Mouse (Mus musculus) midbrain, postnatal 0 days (tissue): ENCODE measurements around the gene Susd6. TPM values are rescaled to one million over a fixed set of nuclear protein-coding genes. Genes with fewer than 3 reads are reported as not detected.

Experiments
- ATAC-seq: fragments of 200-750 bp; cut with Nextera tagmentation; 2 replicates; pipeline ENCODE4 v1.8.0; 2017; ENCODE audit warnings: moderate number of reproducible peaks, mild to moderate bottlenecking, moderate TSS enrichment, moderate library complexity; ENCODE audit not compliant: low FRiP score
- DNase-seq: peaks from one replicate; pipeline ENCODE4 v3.0.0-alpha.2; 2015; ENCODE audit warnings: low spot score
- H3K27ac ChIP-seq: fragments of 300-500 bp; sonication (generic); 2 replicates; pipeline ENCODE4 v1.5.1; 2014; ENCODE audit warnings: low read depth, mild to moderate bottlenecking, low read length, mixed read lengths
- H3K27me3 ChIP-seq: fragments of 300-500 bp; sonication (generic); 2 replicates; pipeline ENCODE4 v1.6.1; 2014; ENCODE audit warnings: low read length, control low read depth, mixed read lengths; ENCODE audit not compliant: insufficient read depth
- H3K36me3 ChIP-seq: fragments of 300-500 bp; sonication (generic); 2 replicates; pipeline ENCODE4 v1.6.1; 2014; ENCODE audit warnings: low read length, control low read depth, mixed read lengths; ENCODE audit not compliant: insufficient read depth
- H3K4me1 ChIP-seq: fragments of 300-500 bp; sonication (generic); 2 replicates; pipeline ENCODE4 v1.6.1; 2014; ENCODE audit warnings: mild to moderate bottlenecking, control low read depth, antibody characterized with exemption, low read length, mixed read lengths; ENCODE audit not compliant: insufficient read depth
- H3K4me2 ChIP-seq: fragments of 300-500 bp; sonication (generic); 2 replicates; pipeline ENCODE4 v1.6.1; 2014; ENCODE audit warnings: low read depth, mild to moderate bottlenecking, low read length, mixed read lengths; ENCODE audit not compliant: poor library complexity, severe bottlenecking
- H3K4me3 ChIP-seq: fragments of 300-500 bp; sonication (generic); 2 replicates; pipeline ENCODE4 v1.5.1; 2014; ENCODE audit warnings: low read depth, mild to moderate bottlenecking, low read length, moderate library complexity
- H3K9ac ChIP-seq: fragments of 300-500 bp; sonication (generic); replicated peaks from 2 replicates; pipeline ENCODE4 v1.6.1; 2014; ENCODE audit warnings: mild to moderate bottlenecking, low read length, moderate library complexity, mixed read lengths; ENCODE audit not compliant: poor library complexity, severe bottlenecking
- H3K9me3 ChIP-seq: fragments of 300-500 bp; sonication (generic); 2 replicates; pipeline ENCODE4 v1.6.1; 2016; ENCODE audit warnings: low read length, control low read depth
- CTCF ChIP-seq: IDR thresholded peaks from 2 replicates; pipeline ENCODE4 v1.5.1; 2016; ENCODE audit warnings: antibody characterized with exemption, mild to moderate bottlenecking
- WGBS: fragments of 180-500 bp; shearing (Covaris S2); extraction: QIAGEN DNeasy Blood & Tissue Kit; methylation state at CpG from one replicate; pipeline ENCODE4 v1.1.7; 2014; 5-methylcytosine and 5-hydroxymethylcytosine counted together
- polyA plus RNA-seq: library from polyadenylated mRNA; unstranded; fragments of >200 nt; fragmentation: Nextera tagmentation; extraction: Ambion mirVana; gene quantifications from 2 replicates; pipeline ENCODE4 v1.2.1, GENCODE M21; 2015
- total RNA-seq: library from RNA; depleted of rRNA; stranded (reverse); fragments of >200 nt; gene quantifications from 2 replicates; pipeline ENCODE4 v1.2.3, GENCODE M21; 2014

Gene Susd6
- total and polyA plus RNA-seq, 2 experiments from 2014 or later: 7.4 to 17.3 TPM

DNA sequence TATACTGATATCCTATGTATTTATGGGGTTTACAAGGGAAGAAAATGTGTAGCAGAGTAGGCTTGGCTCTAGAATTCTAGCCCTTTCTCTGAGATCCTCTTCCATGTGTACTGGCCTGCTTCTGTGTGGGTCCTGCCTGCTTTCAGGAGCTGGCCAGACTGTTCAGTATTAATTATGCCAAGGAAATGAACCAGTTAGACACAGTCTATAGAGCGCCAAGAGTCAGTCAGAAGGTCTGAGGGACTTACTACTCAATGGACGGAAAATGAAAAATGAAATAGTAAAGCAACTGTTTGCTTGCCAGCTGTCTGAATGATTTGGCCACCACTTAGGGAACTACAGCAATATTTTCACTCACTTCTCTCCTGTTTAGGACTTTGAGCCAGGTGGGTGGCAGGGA lies 75.7 kb downstream of the Susd6 start:
- Histone ChIP-seq H3K4me3 (no peak overlapping the region), H3K27ac (no peak overlapping the region)
- peak; percentile 50 for DNase-seq

DNA sequence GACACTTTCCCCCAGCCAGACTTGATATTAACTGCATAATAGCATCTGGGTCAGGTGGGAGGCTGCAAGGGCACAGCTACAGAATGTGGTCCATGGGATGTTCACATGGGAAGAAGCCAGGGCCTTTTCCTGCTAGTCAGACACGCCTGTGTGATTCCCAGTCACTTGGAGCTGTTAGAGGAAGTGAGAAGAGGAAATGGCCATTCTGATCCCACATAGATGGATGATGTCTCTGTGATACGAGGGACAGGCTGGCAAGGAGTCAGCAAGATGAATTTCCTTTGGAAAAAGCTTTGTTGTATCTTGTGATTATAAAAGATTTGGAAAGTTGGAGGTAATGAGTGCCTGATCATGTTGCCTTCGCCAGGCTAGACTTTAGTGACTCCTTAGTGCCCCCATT lies 76.8 kb downstream of the Susd6 start:
- no peak overlapping the region for H3K4me3 ChIP-seq
- no peak overlapping the region for H3K27ac ChIP-seq
- ATAC-seq: no peak
- DNase-seq: no peak
- H3K9me3 ChIP-seq: no peaks in the 10 kb centered on the region
- 86% methylated on average over 3 of the region's 3 CpGs for WGBS
- no peaks in the 10 kb centered on the region for H3K27me3 ChIP-seq
- H3K9ac ChIP-seq: no peak overlapping the region
- peaks cover 6% of the 10 kb centered on the region for H3K36me3 ChIP-seq
- H3K4me2 ChIP-seq: no peak overlapping the region
- no peak for TF ChIP-seq CTCF
- H3K4me1 ChIP-seq: peaks cover 3% of the 10 kb centered on the region; the same call in 1 of the 2 replicates

More for the DNA sequence above, 75.7 kb downstream of the Susd6 start:
- peaks cover 3% of the 10 kb centered on the region; the same call in 1 of the 2 replicates for H3K4me1 ChIP-seq
- H3K9ac ChIP-seq: no peak overlapping the region
- H3K36me3 ChIP-seq: peaks cover 6% of the 10 kb centered on the region
- WGBS: 90% methylated on average over 2 of the region's 2 CpGs
- no peak for TF ChIP-seq CTCF
- H3K4me2 ChIP-seq: no peak overlapping the region
- H3K27me3 ChIP-seq: no peaks in the 10 kb centered on the region
- no peak for ATAC-seq
- H3K9me3 ChIP-seq: no peaks in the 10 kb centered on the region

DNA sequence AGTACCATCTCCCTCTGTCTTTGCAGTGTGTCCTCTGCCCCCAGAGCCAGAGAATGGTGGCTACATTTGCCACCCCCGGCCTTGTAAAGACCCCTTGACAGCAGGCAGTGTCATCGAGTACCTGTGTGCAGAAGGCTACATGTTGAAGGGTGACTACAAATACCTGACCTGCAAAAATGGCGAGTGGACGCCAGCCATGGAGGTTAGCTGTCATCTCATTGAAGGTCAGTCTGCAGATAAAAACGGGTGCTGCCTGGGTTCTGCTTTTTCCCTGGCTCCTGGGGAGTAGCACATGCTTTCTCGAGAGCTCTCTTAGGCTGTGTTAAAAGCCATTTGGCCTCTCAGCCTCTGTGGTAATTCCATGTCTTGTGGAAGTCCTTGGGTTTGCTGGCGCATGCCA lies 78.1 kb downstream of the Susd6 start:
- Histone ChIP-seq H3K36me3 (peaks cover 6% of the 10 kb centered on the region), H3K27ac (no peak overlapping the region), H3K4me2 (no peak overlapping the region), H3K9ac (no peak overlapping the region), H3K9me3 (no peaks in the 10 kb centered on the region), H3K27me3 (no peaks in the 10 kb centered on the region), H3K4me3 (no peak overlapping the region), H3K4me1 (peaks cover under 1% of the 10 kb centered on the region; the same call in 1 of the 2 replicates)
- TF ChIP-seq CTCF: no peak
- 89% methylated on average over 7 of the region's 7 CpGs for WGBS
- ATAC-seq (no peak), DNase-seq (no peak)

DNA sequence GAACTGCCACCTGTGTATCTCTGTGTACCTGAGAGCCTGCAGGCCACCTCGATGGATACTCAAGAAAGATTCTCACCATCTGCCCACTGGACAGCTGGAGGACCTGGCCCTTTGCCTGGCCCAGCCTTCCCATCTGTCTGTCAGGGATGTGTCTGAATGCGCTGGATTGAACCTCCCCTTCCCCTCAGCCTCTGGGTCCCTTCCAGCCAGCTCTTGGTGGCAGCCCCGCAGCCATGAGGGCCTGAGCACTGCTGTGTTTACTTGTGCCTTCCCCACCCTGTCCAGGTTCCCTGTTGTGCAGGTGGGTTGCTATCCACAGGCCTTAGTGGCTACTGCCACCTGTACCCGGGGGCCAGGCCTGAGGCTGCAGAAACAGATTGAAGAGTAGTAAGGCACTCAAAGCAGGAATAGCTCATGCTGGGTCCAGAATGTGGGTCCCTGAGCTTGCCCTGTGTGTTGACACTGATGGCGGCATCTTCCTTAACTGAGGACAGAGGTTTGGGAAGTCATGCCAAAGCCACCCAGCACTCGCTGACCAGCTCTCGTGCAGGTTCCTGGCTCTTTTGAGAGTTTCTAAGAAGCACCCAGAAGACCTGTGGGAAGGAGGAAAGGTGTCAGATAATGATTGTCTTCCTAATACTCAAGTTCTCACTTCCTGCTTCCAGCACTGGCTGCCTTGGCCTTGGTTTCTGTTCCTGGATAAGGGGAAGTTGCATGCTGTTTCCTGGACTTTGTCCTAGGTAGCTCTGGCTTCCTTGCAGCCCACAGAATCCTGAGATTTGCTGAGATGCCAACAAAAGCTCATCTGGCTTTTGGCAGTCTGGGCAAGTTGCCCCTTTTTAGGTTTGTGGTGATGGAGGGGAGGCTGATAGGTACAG lies 87.1 kb downstream of the Susd6 start:
- Histone ChIP-seq H3K27me3 (no peaks in the 10 kb centered on the region), H3K4me3 (no peak overlapping the region), H3K4me2 (no peak overlapping the region), H3K9me3 (no peaks in the 10 kb centered on the region), H3K36me3 (peaks cover 18% of the 10 kb centered on the region), H3K4me1 (no peaks in the 10 kb centered on the region), H3K27ac (no peak overlapping the region), H3K9ac (no peak overlapping the region)
- 85% methylated on average over 7 of the region's 7 CpGs for WGBS
- TF ChIP-seq CTCF: no peak
- ATAC-seq: no peak
- peak; percentile 47 for DNase-seq

DNA sequence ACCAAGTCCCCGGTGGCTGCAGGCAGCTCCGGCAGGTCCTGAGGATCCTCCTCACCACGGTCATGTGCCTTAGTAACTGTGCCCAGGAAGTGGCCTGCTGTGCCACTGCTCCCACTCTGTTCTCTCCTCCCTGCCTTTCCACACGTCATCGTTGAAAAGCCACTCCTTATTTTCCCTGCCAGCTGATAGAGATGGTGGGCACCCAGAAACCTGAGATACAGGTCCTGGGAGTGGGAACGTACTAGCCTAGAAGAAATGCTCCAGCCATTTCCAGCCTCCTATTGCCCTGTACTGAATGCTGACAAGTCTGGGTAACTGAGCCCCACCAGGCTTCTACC lies 87.8 kb downstream of the Susd6 start:
- Histone ChIP-seq H3K9me3 (no peaks in the 10 kb centered on the region), H3K36me3 (peaks cover 18% of the 10 kb centered on the region), H3K4me1 (no peaks in the 10 kb centered on the region), H3K4me3 (no peak overlapping the region), H3K27me3 (no peaks in the 10 kb centered on the region), H3K27ac (no peak overlapping the region), H3K9ac (no peak overlapping the region), H3K4me2 (no peak overlapping the region)
- TF ChIP-seq CTCF: no peak
- DNase-seq (no peak), ATAC-seq (no peak)
- 83% methylated on average over 6 of the region's 6 CpGs for WGBS

DNA sequence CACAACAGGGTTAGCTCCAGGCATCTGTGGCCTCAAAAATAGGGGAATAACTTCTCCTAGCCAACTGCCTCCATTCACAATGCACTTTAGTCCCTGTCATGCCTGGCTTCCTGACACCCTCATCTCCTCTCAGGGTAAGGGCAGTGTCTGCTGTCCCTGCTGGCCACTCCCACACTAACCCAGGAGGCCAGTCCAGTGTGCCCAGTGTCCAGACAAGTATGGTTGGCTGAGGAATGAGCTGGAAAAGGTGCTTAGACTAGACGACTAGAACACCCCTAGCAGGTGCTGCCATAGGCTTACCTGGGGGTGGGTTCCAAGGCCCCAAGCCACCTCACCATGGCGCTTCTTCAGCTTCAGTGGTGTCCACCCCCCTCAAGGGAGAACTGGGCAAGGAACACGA lies 88.3 kb downstream of the Susd6 start:
- H3K27ac ChIP-seq: no peak overlapping the region
- DNase-seq (no peak), ATAC-seq (no peak)
- WGBS: 78% methylated on average over 3 of the region's 3 CpGs
- no peaks in the 10 kb centered on the region for H3K9me3 ChIP-seq
- no peak overlapping the region for H3K9ac ChIP-seq
- H3K4me3 ChIP-seq: no peak overlapping the region
- H3K36me3 ChIP-seq: peaks cover 18% of the 10 kb centered on the region
- no peak overlapping the region for H3K4me2 ChIP-seq
- no peaks in the 10 kb centered on the region for H3K27me3 ChIP-seq
- no peak for TF ChIP-seq CTCF
- H3K4me1 ChIP-seq: no peaks in the 10 kb centered on the region
